Mouse (Mus musculus) liver, postnatal 0 days (tissue): ENCODE measurements around the gene Hmgb2. TPM values are rescaled to one million over a fixed set of nuclear protein-coding genes. Genes with fewer than 3 reads are reported as not detected.

Experiments used
- ATAC-seq: fragments of 200-750 bp; cut with Nextera tagmentation; 2 replicates; pipeline ENCODE4 v1.8.0; 2017; ENCODE audit warnings: mild to moderate bottlenecking, moderate library complexity
- DNase-seq: peaks from one replicate; pipeline ENCODE4 v3.0.0-alpha.2; 2016
- H3K27ac ChIP-seq: fragments of 300-500 bp; sonication (generic); 2 replicates; pipeline ENCODE4 v1.5.1; 2014; ENCODE audit warnings: antibody characterized with exemption, moderate library complexity, mild to moderate bottlenecking, low read depth
- H3K27me3 ChIP-seq: fragments of 300-500 bp; sonication (generic); 2 replicates; pipeline ENCODE4 v1.6.1; 2014; ENCODE audit warnings: low read length, control low read depth, mixed read lengths; ENCODE audit not compliant: insufficient read depth
- H3K36me3 ChIP-seq: fragments of 300-500 bp; sonication (generic); replicated peaks from 2 replicates; pipeline ENCODE4 v1.6.1; 2014; ENCODE audit warnings: mild to moderate bottlenecking, control low read depth, low read length, moderate library complexity, mixed read lengths; ENCODE audit not compliant: insufficient read depth
- H3K4me1 ChIP-seq: fragments of 300-500 bp; sonication (generic); 2 replicates; pipeline ENCODE4 v1.6.1; 2014; ENCODE audit warnings: antibody characterized with exemption, mild to moderate bottlenecking, control low read depth; ENCODE audit not compliant: insufficient read depth
- H3K4me2 ChIP-seq: fragments of 300-500 bp; sonication (generic); 2 replicates; pipeline ENCODE4 v1.6.1; 2014; ENCODE audit warnings: low read depth, mild to moderate bottlenecking, low read length, moderate library complexity, mixed read lengths
- H3K4me3 ChIP-seq: fragments of 300-500 bp; sonication (generic); 2 replicates; pipeline ENCODE4 v1.5.1; 2014; ENCODE audit warnings: low read depth, low read length
- H3K9ac ChIP-seq: fragments of 300-500 bp; sonication (generic); replicated peaks from 2 replicates; pipeline ENCODE4 v1.6.1; 2014; ENCODE audit warnings: mild to moderate bottlenecking, moderate library complexity
- H3K9me3 ChIP-seq: fragments of 300-500 bp; sonication (generic); 2 replicates; pipeline ENCODE4 v1.6.1; 2016; ENCODE audit warnings: mild to moderate bottlenecking, control low read depth, low read length, mixed read lengths
- CTCF ChIP-seq: sonication (generic); IDR thresholded peaks from 2 replicates; pipeline ENCODE4 v1.5.1; 2016; ENCODE audit warnings: antibody characterized with exemption, low read depth
- EP300 ChIP-seq: IDR thresholded peaks from 2 replicates; pipeline ENCODE4 v1.6.1; 2016; ENCODE audit warnings: antibody characterized with exemption, low read depth, mild to moderate bottlenecking
- WGBS: fragments of 180-500 bp; shearing (Covaris S2); extraction: QIAGEN DNeasy Blood & Tissue Kit; methylation state at CpG from one replicate; pipeline ENCODE4 v1.1.7; 2014; ENCODE audit not compliant: insufficient replicate concordance; 5-methylcytosine and 5-hydroxymethylcytosine counted together
- polyA plus RNA-seq: library from polyadenylated mRNA; unstranded; fragments of >200 nt; fragmentation: Nextera tagmentation; extraction: Ambion mirVana; gene quantifications from 2 replicates; pipeline ENCODE4 v1.2.1, GENCODE M21; 2015

Gene Hmgb2
- polyA plus RNA-seq, 1 experiment from 2014 or later = 339 TPM

DNA sequence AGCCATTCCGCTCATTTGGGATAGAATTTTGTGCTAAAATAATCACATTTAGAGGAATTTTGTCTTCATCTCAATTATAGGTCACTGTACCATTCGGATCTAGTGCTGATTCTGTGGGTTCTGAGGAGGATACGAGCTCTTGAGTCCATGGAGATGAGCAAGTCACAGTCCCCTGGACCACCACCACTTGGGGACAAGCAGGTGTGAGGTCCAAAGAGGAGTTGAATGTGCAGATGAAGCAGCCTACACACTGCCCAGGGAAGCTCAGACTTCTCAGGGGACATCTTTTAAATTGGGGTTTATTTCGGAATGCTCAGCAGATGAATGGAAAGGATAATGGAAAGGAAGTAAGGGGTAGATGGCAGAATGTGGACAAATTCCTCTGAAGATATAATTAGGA, 21.4 kb downstream of the Hmgb2 start:
- Histone ChIP-seq H3K27me3 (no peaks in the 10 kb centered on the region), H3K9me3 (no peaks in the 10 kb centered on the region), H3K9ac (no peak overlapping the region), H3K4me3 (no peak overlapping the region), H3K36me3 (peaks cover 9% of the 10 kb centered on the region), H3K4me2 (no peak overlapping the region), H3K27ac (no peak overlapping the region), H3K4me1 (no peaks in the 10 kb centered on the region)
- DNase-seq = no peak
- ATAC-seq = no peak
- WGBS = 88% methylated on average over 4 of the region's 4 CpGs
- TF ChIP-seq CTCF (no peak), EP300 (no peak)

DNA sequence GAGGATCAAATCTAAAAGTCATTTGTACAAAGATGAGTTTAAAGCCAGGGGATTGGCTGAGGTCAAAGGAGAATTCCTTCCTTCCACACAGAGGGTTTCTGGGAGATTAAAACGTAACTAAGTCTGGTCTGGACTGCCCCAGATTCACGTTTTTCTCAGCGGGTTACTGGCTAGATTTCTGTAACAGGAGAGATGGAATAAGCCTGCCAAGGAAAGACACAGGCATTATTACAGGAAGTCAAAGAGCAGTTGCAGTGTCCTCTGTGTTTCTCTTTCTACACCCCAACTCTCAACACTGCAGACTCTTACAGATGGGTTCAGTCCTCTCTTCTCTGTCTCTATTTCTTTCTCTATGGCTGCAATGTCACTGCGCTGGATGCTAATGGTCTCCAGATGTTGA, 22.8 kb downstream of the Hmgb2 start:
- Histone ChIP-seq H3K4me1 (no peaks in the 10 kb centered on the region), H3K27me3 (no peaks in the 10 kb centered on the region)
- no peak for ATAC-seq

DNA sequence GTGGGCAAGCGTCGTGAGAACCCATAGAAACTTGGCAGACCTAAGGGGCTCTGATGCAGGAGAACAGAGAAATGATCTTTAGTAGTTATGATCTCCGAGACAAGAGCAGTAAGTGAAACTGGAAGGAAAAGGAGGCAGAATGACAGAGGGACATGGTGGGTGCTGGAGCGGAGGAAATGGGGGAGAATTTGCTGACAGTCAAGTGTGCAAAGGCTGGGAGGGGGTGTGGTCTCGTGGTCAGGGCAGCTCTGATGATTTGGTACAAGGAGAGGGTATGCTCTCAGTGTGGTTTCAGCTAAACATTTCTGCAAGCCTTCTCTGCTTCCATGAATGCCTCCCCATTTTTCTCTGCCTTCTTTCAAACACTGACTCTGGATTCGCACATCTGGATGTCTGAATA, 24.5 kb downstream of the Hmgb2 start:
- Histone ChIP-seq H3K4me3 (no peak overlapping the region), H3K4me2 (no peak overlapping the region), H3K27ac (no peak overlapping the region), H3K9ac (no peak overlapping the region), H3K4me1 (no peaks in the 10 kb centered on the region), H3K36me3 (peaks cover 9% of the 10 kb centered on the region), H3K27me3 (no peaks in the 10 kb centered on the region), H3K9me3 (no peaks in the 10 kb centered on the region)
- ATAC-seq (no peak), DNase-seq (no peak)
- WGBS = 76% methylated on average over 6 of the region's 6 CpGs
- TF ChIP-seq CTCF (no peak), EP300 (no peak)

More for the DNA sequence above, 22.8 kb downstream of the Hmgb2 start:
- Histone ChIP-seq H3K36me3 (peaks cover 9% of the 10 kb centered on the region), H3K9me3 (no peaks in the 10 kb centered on the region), H3K4me3 (no peak overlapping the region), H3K9ac (no peak overlapping the region), H3K4me2 (no peak overlapping the region), H3K27ac (no peak overlapping the region)
- TF ChIP-seq CTCF (no peak), EP300 (no peak)
- WGBS = 72% methylated on average over 4 of the region's 4 CpGs
- DNase-seq = no peak

DNA sequence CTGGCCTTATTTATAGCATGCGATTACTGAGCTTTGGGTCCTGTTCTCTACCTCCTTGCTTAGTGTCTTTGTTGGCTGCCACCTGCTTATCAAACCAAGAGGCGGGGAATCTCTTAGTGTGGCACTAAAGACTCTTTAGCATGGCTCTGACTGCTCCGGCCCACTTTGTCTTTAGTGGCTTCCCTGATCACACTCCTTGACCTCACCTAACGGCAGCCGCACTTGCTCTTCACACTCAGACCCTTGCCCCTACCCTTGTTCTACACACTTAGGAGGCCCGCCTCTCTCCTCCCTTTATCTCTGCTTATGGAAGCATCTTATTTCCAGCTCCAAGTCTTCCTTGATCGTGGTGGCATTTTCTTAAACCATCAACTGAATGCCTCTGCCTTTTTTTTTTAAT, 26.9 kb downstream of the Hmgb2 start:
- ATAC-seq (no peak), DNase-seq (no peak)
- Histone ChIP-seq H3K4me2 (no peak overlapping the region), H3K27me3 (no peaks in the 10 kb centered on the region), H3K9ac (no peak overlapping the region), H3K4me3 (no peak overlapping the region), H3K36me3 (peaks cover 9% of the 10 kb centered on the region), H3K9me3 (no peaks in the 10 kb centered on the region), H3K27ac (no peak overlapping the region), H3K4me1 (no peaks in the 10 kb centered on the region)
- 82% methylated on average over 7 of the region's 7 CpGs for WGBS
- TF ChIP-seq CTCF (no peak), EP300 (no peak)

DNA sequence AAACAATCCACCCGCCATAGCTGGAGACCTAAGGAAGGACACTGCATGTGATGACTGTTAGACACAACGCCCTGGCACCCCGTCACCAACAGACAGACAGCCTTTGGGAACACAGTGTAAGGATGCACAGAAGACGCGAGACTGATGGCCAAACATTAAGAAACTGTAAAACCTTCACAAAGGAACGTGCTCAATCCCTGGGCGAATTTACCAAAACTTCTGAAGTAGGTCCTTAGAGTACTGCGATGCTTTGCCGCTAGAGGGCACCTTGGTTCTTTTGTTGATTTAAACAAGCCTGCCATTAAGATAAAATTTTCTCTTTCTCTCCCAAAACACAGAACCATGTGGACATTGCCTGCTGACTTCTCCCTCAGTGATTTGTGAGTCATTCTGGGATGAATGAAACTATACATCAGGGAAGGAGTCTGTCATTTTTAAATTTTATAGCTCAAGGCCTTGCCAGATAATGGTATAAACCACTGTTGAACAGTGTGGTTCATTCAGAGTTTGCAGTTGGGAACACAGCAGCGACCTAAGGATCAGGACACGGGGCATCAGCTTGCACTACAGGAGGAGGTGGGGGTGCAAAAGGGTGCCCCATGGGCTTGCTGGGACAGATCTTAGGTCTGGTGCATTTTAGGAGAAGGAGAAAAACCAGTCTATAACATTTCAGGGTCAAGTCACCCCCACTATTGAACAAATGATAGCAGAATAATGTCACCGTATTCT, 28.6 kb downstream of the Hmgb2 start:
- H3K4me2 ChIP-seq = no peak overlapping the region
- peaks cover 9% of the 10 kb centered on the region for H3K36me3 ChIP-seq
- ATAC-seq (no peak), DNase-seq (peak; percentile 66)
- H3K4me3 ChIP-seq = no peak overlapping the region
- no peaks in the 10 kb centered on the region for H3K4me1 ChIP-seq
- peak; percentile 74 for TF ChIP-seq CTCF
- TF ChIP-seq EP300 = no peak
- no peak overlapping the region for H3K27ac ChIP-seq
- 50% methylated on average over 12 of the region's 12 CpGs for WGBS
- no peak overlapping the region for H3K9ac ChIP-seq
- H3K27me3 ChIP-seq = no peaks in the 10 kb centered on the region
- no peaks in the 10 kb centered on the region for H3K9me3 ChIP-seq

DNA sequence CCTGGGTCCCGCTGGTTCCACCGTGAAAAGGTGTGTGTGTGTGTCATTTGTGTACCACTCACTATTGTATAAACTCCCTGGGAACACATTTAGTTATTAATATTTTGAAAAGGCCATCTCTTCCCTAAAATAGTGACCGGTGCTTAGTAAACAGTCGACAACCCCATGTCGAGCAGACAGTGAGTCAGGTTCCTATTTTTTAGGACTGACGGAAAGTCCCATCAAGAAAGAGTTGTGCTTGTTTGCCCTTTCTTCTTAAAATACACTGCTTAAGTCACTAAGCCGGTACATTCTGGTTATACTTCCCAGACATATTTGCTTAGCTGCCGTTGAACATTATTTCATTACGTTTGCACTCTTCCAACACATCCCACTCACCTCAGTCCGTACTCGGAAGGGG, 29.2 kb downstream of the Hmgb2 start:
- Histone ChIP-seq H3K27me3 (no peaks in the 10 kb centered on the region), H3K27ac (no peak overlapping the region), H3K4me2 (no peak overlapping the region), H3K9me3 (no peaks in the 10 kb centered on the region), H3K36me3 (peaks cover 6% of the 10 kb centered on the region), H3K9ac (no peak overlapping the region), H3K4me1 (no peaks in the 10 kb centered on the region), H3K4me3 (no peak overlapping the region)
- DNase-seq (no peak), ATAC-seq (no peak)
- no peak for TF ChIP-seq EP300
- no peak for TF ChIP-seq CTCF
- WGBS = 80% methylated on average over 11 of the region's 11 CpGs

DNA sequence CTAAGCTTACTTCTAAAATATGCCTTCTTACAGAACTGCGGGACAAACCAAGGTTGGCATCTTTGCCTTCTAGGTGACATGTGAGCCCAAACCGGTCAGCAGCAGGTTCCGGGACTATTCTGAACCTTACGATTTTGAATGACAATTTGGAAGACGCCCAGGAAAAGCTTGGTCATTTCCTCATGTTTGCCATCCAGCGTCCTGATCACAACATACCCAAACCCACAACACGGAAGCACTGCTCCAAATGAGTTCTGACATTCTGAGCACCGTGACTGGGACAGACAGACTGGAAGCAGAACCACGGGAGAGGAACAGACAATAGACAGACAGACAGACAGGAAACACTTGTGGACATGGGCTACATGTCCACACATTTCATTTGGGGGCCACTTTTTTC, 29.7 kb downstream of the Hmgb2 start:
- WGBS = 67% methylated on average over 9 of the region's 9 CpGs
- no peak overlapping the region for H3K9ac ChIP-seq
- H3K27ac ChIP-seq = no peak overlapping the region
- H3K9me3 ChIP-seq = no peaks in the 10 kb centered on the region
- peaks cover 2% of the 10 kb centered on the region for H3K36me3 ChIP-seq
- ATAC-seq (no peak), DNase-seq (no peak)
- TF ChIP-seq EP300 = no peak
- TF ChIP-seq CTCF = no peak
- H3K4me3 ChIP-seq = no peak overlapping the region
- H3K4me1 ChIP-seq = no peaks in the 10 kb centered on the region
- H3K27me3 ChIP-seq = no peaks in the 10 kb centered on the region
- H3K4me2 ChIP-seq = no peak overlapping the region
